Mouse (Mus musculus) lung, postnatal 10 days (tissue): Measurements from ENCODE around the gene Eipr1.
A peak's percentile ranks its signal among the peaks of the same experiment; 100 is the strongest.
"Not testable (repeated sequence)": the region's sequence is repeated elsewhere in the genome, so short reads cannot be mapped to it uniquely, and the experiment has no call there.

Experiments used
- DNase-seq: peaks from one replicate; pipeline ENCODE4 v3.0.0; 2021

Eipr1 gene

GRCm38 (mm10) chr12:28751508-28752263 is at the start of gene Eipr1:
Gene Eipr1, plus strand, starts transcription at chr12:28751803.
- peak; percentile 95 for DNase-seq

GRCm38 (mm10) chr12:28704381-28704780 is 47.2 kb upstream of the Eipr1 start:
- no peak for DNase-seq

- DNase-seq = no peak
These were observed 46.4 kb upstream of the Eipr1 start for GRCm38 (mm10) chr12:28705204-28705603.

- no peak for DNase-seq
These were observed 43.4 kb upstream of the Eipr1 start for GRCm38 (mm10) chr12:28708154-28708553.

GRCm38 (mm10) chr12:28710566-28711185 is 40.9 kb upstream of the Eipr1 start:
- no peak for DNase-seq

GRCm38 (mm10) chr12:28714822-28715632 is 36.6 kb upstream of the Eipr1 start:
- no peak for DNase-seq

- no peak for DNase-seq
These were observed 34.5 kb upstream of the Eipr1 start for GRCm38 (mm10) chr12:28717066-28717465.

- no peak for DNase-seq
These were observed 33.5 kb upstream of the Eipr1 start for GRCm38 (mm10) chr12:28718106-28718505.

GRCm38 (mm10) chr12:28724366-28724765 is 27.2 kb upstream of the Eipr1 start:
- no peak for DNase-seq

GRCm38 (mm10) chr12:28726204-28726603 is 25.4 kb upstream of the Eipr1 start:
- no peak for DNase-seq

GRCm38 (mm10) chr12:28727061-28727460 is 24.5 kb upstream of the Eipr1 start:
- no peak for DNase-seq

- DNase-seq = no peak
These were observed 19.0 kb upstream of the Eipr1 start for GRCm38 (mm10) chr12:28732631-28733030.

- DNase-seq = not testable (repeated sequence)
These were observed 17.9 kb upstream of the Eipr1 start for GRCm38 (mm10) chr12:28733520-28734245.

GRCm38 (mm10) chr12:28734271-28734670 is 17.3 kb upstream of the Eipr1 start:
- no peak for DNase-seq

- DNase-seq = no peak
These were observed 16.3 kb upstream of the Eipr1 start for GRCm38 (mm10) chr12:28735293-28735692.

- no peak for DNase-seq
These were observed 8.3 kb upstream of the Eipr1 start for GRCm38 (mm10) chr12:28743328-28743727.

- peak; percentile 95 for DNase-seq
These were observed 1.5 kb upstream of the Eipr1 start, which contains the start of gene Trappc12 for GRCm38 (mm10) chr12:28750021-28750633. Gene Trappc12, minus strand, starts transcription at chr12:28750472.

- no peak for DNase-seq
These were observed 727 bp upstream of the Eipr1 start for GRCm38 (mm10) chr12:28750876-28751275.

- DNase-seq = no peak
These were observed 4.4 kb downstream of the Eipr1 start for GRCm38 (mm10) chr12:28756019-28756418.

GRCm38 (mm10) chr12:28769953-28770352 is 18.4 kb downstream of the Eipr1 start:
- DNase-seq = no peak

- no peak for DNase-seq
These were observed 22.2 kb downstream of the Eipr1 start for GRCm38 (mm10) chr12:28773815-28774214.

- no peak for DNase-seq
These were observed 23.5 kb downstream of the Eipr1 start for GRCm38 (mm10) chr12:28775120-28775519.
